Mouse (Mus musculus) CH12.LX (cell line): ENCODE measurements around the gene Vpreb1. TPM values are rescaled to one million over a fixed set of nuclear protein-coding genes. Genes with fewer than 3 reads are reported as not detected.
A peak's percentile ranks its signal among the peaks of the same experiment; 100 is the strongest.

Experiments
- DNase-seq: peaks from one replicate; pipeline ENCODE4 v3.0.0-alpha.2; 2013; ENCODE audit errors: extremely low read depth
- H3K27ac ChIP-seq: 2 replicates; pipeline ENCODE4 v1.5.1; 2012; ENCODE audit warnings: low read depth, mild to moderate bottlenecking, control low read depth, moderate library complexity; ENCODE audit not compliant: insufficient read depth
- H3K27me3 ChIP-seq: replicated peaks from 2 replicates; pipeline ENCODE3; 2012; ENCODE audit warnings: inconsistent platforms
- H3K36me3 ChIP-seq, 2 experiments: replicated peaks in 1 of 2; 2 replicates each; pipeline versions ENCODE3 to v1.6.1; 2012; ENCODE audit warnings: inconsistent platforms in 1 of 2, low read length in 1 of 2, mild to moderate bottlenecking in 1 of 2, mixed read lengths in 1 of 2, moderate library complexity in 1 of 2; ENCODE audit not compliant: control insufficient read depth in 1 of 2, insufficient read depth in 1 of 2
- H3K4me1 ChIP-seq, 2 experiments: 2 replicates each; pipeline ENCODE4 v1.6.1; 2012; ENCODE audit warnings: inconsistent platforms in 1 of 2, moderate library complexity in 1 of 2; ENCODE audit not compliant: insufficient read depth in 2 of 2, control insufficient read depth in 1 of 2
- H3K4me2 ChIP-seq: 2 replicates; pipeline ENCODE4 v1.6.1; 2012; ENCODE audit warnings: low read depth, mild to moderate bottlenecking, control low read depth; ENCODE audit not compliant: poor library complexity, insufficient read depth, severe bottlenecking
- H3K4me3 ChIP-seq, 3 experiments: fragments of 150-350 bp in 1 of 3; sonication (generic) in 1 of 3; replicated peaks in 1 of 3; 2 replicates each; pipeline versions ENCODE3 to v1.5.1; 2011 to 2012; ENCODE audit warnings: low read depth in 2 of 3, low read length in 2 of 3, mild to moderate bottlenecking in 2 of 3, moderate library complexity in 2 of 3, control low read depth in 1 of 3, improper control_type of control experiment in 1 of 3, inconsistent platforms in 1 of 3, mixed read lengths in 1 of 3; ENCODE audit not compliant: poor library complexity in 1 of 3
- H3K79me2 ChIP-seq: replicated peaks from 2 replicates; pipeline ENCODE4 v1.6.1; 2012; ENCODE audit warnings: mild to moderate bottlenecking, moderate library complexity; ENCODE audit not compliant: control insufficient read depth, poor library complexity, insufficient read depth, severe bottlenecking; ENCODE audit errors: extremely low read depth
- H3K9ac ChIP-seq: 2 replicates; pipeline ENCODE4 v1.6.1; 2012; ENCODE audit warnings: low read depth, mild to moderate bottlenecking, control low read depth, moderate library complexity; ENCODE audit not compliant: insufficient read depth
- H3K9me3 ChIP-seq: replicated peaks from 2 replicates; pipeline ENCODE3; 2012; ENCODE audit warnings: low read length, inconsistent platforms, mixed read lengths
- BHLHE40 ChIP-seq: IDR thresholded peaks from 2 replicates; pipeline ENCODE4 v1.6.1; 2011; ENCODE audit warnings: mild to moderate bottlenecking, low read depth, low read length, improper control_type of control experiment
- CHD1 ChIP-seq: IDR thresholded peaks from 2 replicates; pipeline ENCODE4 v1.6.1; 2012; ENCODE audit warnings: low read depth, low read length, improper control_type of control experiment, inconsistent platforms
- CHD2 ChIP-seq: IDR thresholded peaks from 2 replicates; pipeline ENCODE4 v1.6.1; 2011; ENCODE audit warnings: low read length, improper control_type of control experiment
- CTCF ChIP-seq, 2 experiments: IDR thresholded peaks in 1 of 2; conservative IDR thresholded peaks in 1 of 2; 2 replicates each; pipeline ENCODE4 v1.5.1; 2011 to 2012; ENCODE audit warnings: low read depth in 2 of 2, low read length in 2 of 2, improper control_type of control experiment in 1 of 2, inconsistent platforms in 1 of 2, mild to moderate bottlenecking in 1 of 2, moderate library complexity in 1 of 2
- E2F4 ChIP-seq: IDR thresholded peaks from 2 replicates; pipeline ENCODE4 v1.6.1; 2011; ENCODE audit warnings: low read depth, low read length, improper control_type of control experiment; ENCODE audit not compliant: insufficient replicate concordance
- ELF1 ChIP-seq: IDR thresholded peaks from 2 replicates; pipeline ENCODE4 v1.6.1; 2014; ENCODE audit warnings: low read depth, mild to moderate bottlenecking, inconsistent platforms, low read length, improper control_type of control experiment
- EP300 ChIP-seq: IDR thresholded peaks from 2 replicates; pipeline ENCODE4 v1.6.1; 2011; ENCODE audit warnings: low read length, improper control_type of control experiment
- ETS1 ChIP-seq: conservative IDR thresholded peaks from 2 replicates; pipeline ENCODE4 v1.6.1; 2012; ENCODE audit warnings: low read depth, mild to moderate bottlenecking, inconsistent platforms, low read length, improper control_type of control experiment, moderate library complexity
- GABPA ChIP-seq: IDR thresholded peaks from 2 replicates; pipeline ENCODE4 v1.6.1; 2012; ENCODE audit warnings: low read depth, low read length, improper control_type of control experiment, inconsistent platforms; ENCODE audit not compliant: insufficient replicate concordance
- HCFC1 ChIP-seq: IDR thresholded peaks from 2 replicates; pipeline ENCODE4 v1.6.1; 2012; ENCODE audit warnings: low read depth, mild to moderate bottlenecking, inconsistent platforms, low read length, improper control_type of control experiment
- IRF4 ChIP-seq: IDR thresholded peaks from 2 replicates; pipeline ENCODE4 v1.6.1; 2014; ENCODE audit warnings: low read depth, mild to moderate bottlenecking, inconsistent platforms, low read length, improper control_type of control experiment
- JUN ChIP-seq: IDR thresholded peaks from 2 replicates; pipeline ENCODE4 v1.6.1; 2011; ENCODE audit warnings: low read depth, mild to moderate bottlenecking, low read length, improper control_type of control experiment, moderate library complexity; ENCODE audit not compliant: insufficient read depth
- JUND ChIP-seq: conservative IDR thresholded peaks from 2 replicates; pipeline ENCODE4 v1.6.1; 2011; ENCODE audit warnings: low read depth, low read length, improper control_type of control experiment
- KAT2A ChIP-seq: IDR thresholded peaks from 2 replicates; pipeline ENCODE4 v1.6.1; 2012; ENCODE audit warnings: low read length, improper control_type of control experiment, inconsistent platforms; ENCODE audit not compliant: insufficient replicate concordance
- MAFK ChIP-seq: IDR thresholded peaks from 2 replicates; pipeline ENCODE4 v1.6.1; 2011; ENCODE audit warnings: low read length, improper control_type of control experiment; ENCODE audit not compliant: insufficient replicate concordance
- MAX ChIP-seq: IDR thresholded peaks from 2 replicates; pipeline ENCODE4 v1.6.1; 2011; ENCODE audit warnings: low read length, improper control_type of control experiment
- MAZ ChIP-seq: IDR thresholded peaks from 2 replicates; pipeline ENCODE4 v1.6.1; 2012; ENCODE audit warnings: low read depth, mild to moderate bottlenecking, inconsistent platforms, low read length, improper control_type of control experiment, moderate library complexity
- MEF2A ChIP-seq: IDR thresholded peaks from 2 replicates; pipeline ENCODE4 v1.6.1; 2014; ENCODE audit warnings: low read depth, mild to moderate bottlenecking, inconsistent platforms, low read length, improper control_type of control experiment, borderline replicate concordance
- MXI1 ChIP-seq: IDR thresholded peaks from 2 replicates; pipeline ENCODE4 v1.6.1; 2011; ENCODE audit warnings: mild to moderate bottlenecking, low read depth, low read length, improper control_type of control experiment
- MYC ChIP-seq: IDR thresholded peaks from 2 replicates; pipeline ENCODE4 v1.6.1; 2011; ENCODE audit warnings: low read depth, mild to moderate bottlenecking, improper control_type of control experiment, low read length
- NELFE ChIP-seq: IDR thresholded peaks from 2 replicates; pipeline ENCODE4 v1.6.1; 2011; ENCODE audit warnings: low read depth, low read length, improper control_type of control experiment
- NRF1 ChIP-seq: IDR thresholded peaks from 2 replicates; pipeline ENCODE4 v1.6.1; 2014; ENCODE audit warnings: low read depth, mild to moderate bottlenecking, inconsistent platforms, low read length, improper control_type of control experiment, moderate library complexity
- PAX5 ChIP-seq: IDR thresholded peaks from 2 replicates; pipeline ENCODE4 v1.6.1; 2012; ENCODE audit warnings: low read length, inconsistent platforms, mixed read lengths
- POLR2A ChIP-seq: IDR thresholded peaks from 2 replicates; pipeline ENCODE4 v1.6.1; 2011; ENCODE audit warnings: low read depth, mild to moderate bottlenecking, improper control_type of control experiment, low read length
- POLR2AphosphoS2 ChIP-seq: IDR thresholded peaks from 2 replicates; pipeline ENCODE4 v1.6.1; 2011; ENCODE audit warnings: low read depth, low read length, improper control_type of control experiment
- RAD21 ChIP-seq: IDR thresholded peaks from 2 replicates; pipeline ENCODE4 v1.6.1; 2011; ENCODE audit warnings: low read depth, mild to moderate bottlenecking, low read length, improper control_type of control experiment, moderate library complexity
- RCOR1 ChIP-seq: conservative IDR thresholded peaks from 2 replicates; pipeline ENCODE4 v1.6.1; 2012; ENCODE audit warnings: low read depth, mild to moderate bottlenecking, inconsistent platforms, low read length, improper control_type of control experiment
- SIN3A ChIP-seq: IDR thresholded peaks from 2 replicates; pipeline ENCODE4 v1.6.1; 2012; ENCODE audit warnings: low read length, improper control_type of control experiment, inconsistent platforms
- SMC3 ChIP-seq: IDR thresholded peaks from 2 replicates; pipeline ENCODE4 v1.6.1; 2011; ENCODE audit warnings: low read depth, low read length, improper control_type of control experiment
- TBP ChIP-seq: conservative IDR thresholded peaks from 2 replicates; pipeline ENCODE4 v1.6.1; 2011; ENCODE audit warnings: low read depth, low read length, improper control_type of control experiment
- TCF12 ChIP-seq: IDR thresholded peaks from 2 replicates; pipeline ENCODE4 v1.6.1; 2014; ENCODE audit warnings: low read depth, mild to moderate bottlenecking, inconsistent platforms, low read length, improper control_type of control experiment
- UBTF ChIP-seq: IDR thresholded peaks from 2 replicates; pipeline ENCODE4 v1.6.1; 2012; ENCODE audit warnings: low read depth, mild to moderate bottlenecking, inconsistent platforms, low read length, improper control_type of control experiment, moderate library complexity
- USF1 ChIP-seq: IDR thresholded peaks from 2 replicates; pipeline ENCODE4 v1.6.1; 2014; ENCODE audit warnings: low read depth, mild to moderate bottlenecking, inconsistent platforms, low read length, improper control_type of control experiment
- USF2 ChIP-seq: conservative IDR thresholded peaks from 2 replicates; pipeline ENCODE4 v1.6.1; 2011; ENCODE audit warnings: low read depth, low read length, improper control_type of control experiment
- ZC3H11A ChIP-seq: IDR thresholded peaks from 2 replicates; pipeline ENCODE4 v1.6.1; 2012; ENCODE audit warnings: low read depth, mild to moderate bottlenecking, inconsistent platforms, low read length, improper control_type of control experiment
- ZKSCAN1 ChIP-seq: IDR thresholded peaks from 2 replicates; pipeline ENCODE4 v1.6.1; 2012; ENCODE audit warnings: low read depth, inconsistent platforms, low read length, improper control_type of control experiment, borderline replicate concordance
- ZMIZ1 ChIP-seq: IDR thresholded peaks from 2 replicates; pipeline ENCODE4 v1.6.1; 2012; ENCODE audit warnings: low read depth, mild to moderate bottlenecking, inconsistent platforms, low read length, improper control_type of control experiment
- ZNF384 ChIP-seq: IDR thresholded peaks from 2 replicates; pipeline ENCODE4 v1.6.1; 2012; ENCODE audit warnings: low read depth, low read length, improper control_type of control experiment, inconsistent platforms
- dilution Hi-C: fragments of 300-500 bp; cut with MboI; formaldehyde crosslinking; loops from 2 replicates; pipeline ENCODE4 v1.14.3; 2020; ENCODE audit warnings: low sequenced_read_pairs; ENCODE audit not compliant: extremely low pct_unique_long_range_greater_than_20kb, extremely low pct_ligation_motif_present
- in situ Hi-C: fragments of 300-500 bp; cut with MboI; formaldehyde crosslinking; loops from 3 replicates; pipeline ENCODE4 v1.14.3; 2019; ENCODE audit warnings: low sequenced_read_pairs, low pct_ligation_motif_present, low pct_unique_long_range_greater_than_20kb, mixed read lengths
- polyA plus RNA-seq: library from polyadenylated mRNA; unstranded; fragments of >175 nt; gene quantifications from 2 replicates; pipeline ENCODE4 v1.2.1, GENCODE M21; 2012; ENCODE audit warnings: low read depth; ENCODE audit not compliant: insufficient read length
- total RNA-seq, 2 experiments: library from RNA; depleted of rRNA; stranded (reverse); fragments of 300-350 nt in 1 of 2; fragments of >200 nt in 1 of 2; gene quantifications; 2 replicates each; pipeline ENCODE4 v1.2.3; 2012 to 2014

Gene Vpreb1
- total and polyA plus RNA-seq, 3 experiments = 0.64 to 1.0 TPM; not detected in 1

DNA sequence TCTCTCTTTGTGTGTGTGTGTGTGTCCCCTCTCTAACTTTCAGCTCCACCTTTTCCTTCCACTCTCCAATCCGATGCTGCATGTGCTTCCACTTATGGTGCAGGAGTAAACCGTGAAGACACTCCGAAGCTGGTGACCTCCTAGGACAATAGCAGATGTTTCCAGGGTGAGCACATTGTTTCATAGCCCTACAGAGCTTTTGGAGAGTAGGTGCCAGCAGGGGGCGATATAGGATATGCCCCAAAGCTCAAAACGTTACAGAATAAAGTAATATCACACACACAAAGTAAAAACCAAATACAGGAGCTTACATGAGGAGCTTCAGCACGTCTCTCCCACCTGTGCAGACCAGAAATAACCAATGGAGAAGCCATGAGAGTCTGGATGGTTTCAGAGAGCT lies 15.8 kb downstream of the Vpreb1 start:
- H3K36me3 ChIP-seq = no peaks in the 10 kb centered on the region
- dilution Hi-C loops (no loop called here), in situ Hi-C loops (no loop called here)
- no peak overlapping the region for H3K9ac ChIP-seq
- TF ChIP-seq MAFK = no peak
- TF ChIP-seq JUN = no peak
- TF ChIP-seq NRF1 = no peak
- no peak for TF ChIP-seq EP300
- TF ChIP-seq MAZ = no peak
- no peak for TF ChIP-seq UBTF
- no peak for TF ChIP-seq ZC3H11A
- TF ChIP-seq ELF1 = no peak
- no peak for TF ChIP-seq MEF2A
- TF ChIP-seq BHLHE40 = no peak
- TF ChIP-seq SIN3A = no peak
- peak; percentile 85 for TF ChIP-seq RAD21
- TF ChIP-seq RCOR1 = no peak
- 0 out of 2 replicates have a peak, but pooled peaks have one; percentile 15 for TF ChIP-seq NELFE
- TF ChIP-seq MYC = peak; percentile 71
- no peak for TF ChIP-seq E2F4
- TF ChIP-seq HCFC1 = no peak
- TF ChIP-seq GABPA = no peak
- TF ChIP-seq KAT2A = no peak
- no peak for TF ChIP-seq CHD2
- no peak for TF ChIP-seq PAX5
- TF ChIP-seq USF1 = no peak
- TF ChIP-seq TBP = no peak
- no peak for TF ChIP-seq POLR2A
- peak; percentile 48; the same call in 1 of the 2 replicates for TF ChIP-seq MAX
- peak; percentile 85 to 91 for TF ChIP-seq CTCF (conservative IDR thresholded peaks at IDR 0.05 in 1 of 2, IDR thresholded peaks at IDR 0.05 in 1 of 2; ENCODE audit: low read depth in 2 of 2, low read length in 2 of 2)
- TF ChIP-seq IRF4 = no peak
- TF ChIP-seq USF2 = no peak
- TF ChIP-seq POLR2AphosphoS2 = no peak
- peak; percentile 84 for TF ChIP-seq SMC3
- no peak for TF ChIP-seq ZMIZ1
- no peak for TF ChIP-seq CHD1
- TF ChIP-seq ETS1 = no peak
- TF ChIP-seq TCF12 = no peak
- TF ChIP-seq ZNF384 = no peak
- TF ChIP-seq ZKSCAN1 = no peak
- no peak for TF ChIP-seq MXI1
- TF ChIP-seq JUND = no peak
- H3K4me3 ChIP-seq = no peak overlapping the region
- no peaks in the 10 kb centered on the region for H3K9me3 ChIP-seq
- H3K4me1 ChIP-seq = no peaks in the 10 kb centered on the region
- H3K79me2 ChIP-seq = no peaks in the 10 kb centered on the region
- peaks cover 5% of the 10 kb centered on the region for H3K27me3 ChIP-seq
- H3K27ac ChIP-seq = no peak overlapping the region
- H3K4me2 ChIP-seq = no peak overlapping the region
- DNase-seq = peak; percentile 80
